Mouse (Mus musculus) forebrain, embryonic 14.5 days (tissue): ENCODE data around the gene Foxb2. TPM values are rescaled to one million over a fixed set of nuclear protein-coding genes. Genes with fewer than 3 reads are reported as not detected.

Source experiments
- ATAC-seq: fragments of 200-750 bp; cut with Nextera tagmentation; 2 replicates; pipeline ENCODE4 v1.8.0; 2017; ENCODE audit warnings: mild to moderate bottlenecking, moderate library complexity
- DNase-seq: peaks from one replicate; pipeline ENCODE4 v3.0.0-alpha.2; 2015; ENCODE audit warnings: low spot score
- H3K27ac ChIP-seq: fragments of 300-500 bp; sonication (generic); 2 replicates; pipeline ENCODE4 v1.5.1; 2014; ENCODE audit warnings: low read depth, mild to moderate bottlenecking, control low read depth, low read length, moderate library complexity
- H3K27me3 ChIP-seq: fragments of 300-500 bp; sonication (generic); replicated peaks from 2 replicates; pipeline ENCODE4 v1.6.1; 2014; ENCODE audit warnings: low read length, control low read depth, mixed read lengths; ENCODE audit not compliant: control insufficient read depth, insufficient read depth
- H3K36me3 ChIP-seq: fragments of 300-500 bp; sonication (generic); 2 replicates; pipeline ENCODE4 v1.6.1; 2014; ENCODE audit warnings: low read length, control low read depth; ENCODE audit not compliant: control insufficient read depth, insufficient read depth
- H3K4me1 ChIP-seq: fragments of 300-500 bp; sonication (generic); 2 replicates; pipeline ENCODE4 v1.6.1; 2014; ENCODE audit warnings: antibody characterized with exemption, low read length, control low read depth; ENCODE audit not compliant: control insufficient read depth, insufficient read depth
- H3K4me2 ChIP-seq: fragments of 300-500 bp; sonication (generic); 2 replicates; pipeline ENCODE4 v1.6.1; 2014; ENCODE audit warnings: mild to moderate bottlenecking, control low read depth, low read length
- H3K4me3 ChIP-seq: fragments of 300-500 bp; sonication (generic); 2 replicates; pipeline ENCODE4 v1.5.1; 2014; ENCODE audit warnings: low read depth, low read length, control low read depth
- H3K9ac ChIP-seq: fragments of 300-500 bp; sonication (generic); 2 replicates; pipeline ENCODE4 v1.6.1; 2014; ENCODE audit warnings: mild to moderate bottlenecking, low read length, control low read depth, moderate library complexity
- H3K9me3 ChIP-seq: fragments of 300-500 bp; sonication (generic); replicated peaks from 2 replicates; pipeline ENCODE4 v1.6.1; 2016; ENCODE audit warnings: low read length, control low read depth, mixed read lengths; ENCODE audit not compliant: control insufficient read depth
- WGBS: fragments of 180-500 bp; shearing (Covaris S2); extraction: QIAGEN DNeasy Blood & Tissue Kit; methylation state at CpG from one replicate; pipeline ENCODE4 v1.1.7; 2014; 5-methylcytosine and 5-hydroxymethylcytosine counted together
- polyA plus RNA-seq: library from polyadenylated mRNA; unstranded; fragments of >200 nt; fragmentation: Nextera tagmentation; extraction: Ambion mirVana; gene quantifications from 2 replicates; pipeline ENCODE4 v1.2.1, GENCODE M21; 2014

Foxb2 gene
- polyA plus RNA-seq, result 0.15 and 0.23 TPM in 2 replicates

- H3K9ac ChIP-seq, result peak within 1 kb of the TSS; percentile 52
- no peaks in the 10 kb centered on the region for H3K36me3 ChIP-seq
- WGBS, result 2% methylated on average over 40 of the region's 40 CpGs
- no peak for ATAC-seq
- peak within 1 kb of the TSS; percentile 91 for H3K4me2 ChIP-seq
- H3K4me3 ChIP-seq, result peak within 1 kb of the TSS; percentile 43
- H3K27ac ChIP-seq, result no peak within 1 kb of the TSS
- peaks cover 24% of the 10 kb centered on the region for H3K4me1 ChIP-seq
- no peaks in the 10 kb centered on the region for H3K9me3 ChIP-seq
- DNase-seq, result peak; percentile 49
- H3K27me3 ChIP-seq, result peaks cover 88% of the 10 kb centered on the region
Observed at GRCm38 (mm10) chr19:16873221-16873861, at the start of gene Foxb2. Gene Foxb2, minus strand, starts transcription at chr19:16873805.

GRCm38 (mm10) chr19:16911507-16911906 is 37.9 kb upstream of the Foxb2 start:
- H3K9me3 ChIP-seq, result no peaks in the 10 kb centered on the region
- no peak overlapping the region for H3K4me2 ChIP-seq
- peak; percentile 77 for DNase-seq
- no peaks in the 10 kb centered on the region for H3K36me3 ChIP-seq
- no peaks in the 10 kb centered on the region for H3K4me1 ChIP-seq
- no peaks in the 10 kb centered on the region for H3K27me3 ChIP-seq
- WGBS, result 42% methylated on average over 5 of the region's 5 CpGs
- H3K4me3 ChIP-seq, result no peak overlapping the region
- H3K9ac ChIP-seq, result no peak overlapping the region
- peak; percentile 62 for ATAC-seq
- no peak overlapping the region for H3K27ac ChIP-seq

- no peak overlapping the region for H3K4me3 ChIP-seq
- no peak for DNase-seq
- 70% methylated on average over 2 of the region's 2 CpGs for WGBS
Observed at GRCm38 (mm10) chr19:16903106-16903505, 29.5 kb upstream of the Foxb2 start.

GRCm38 (mm10) chr19:16899716-16900115 is 26.1 kb upstream of the Foxb2 start:
- no peak overlapping the region for H3K4me2 ChIP-seq
- no peak overlapping the region for H3K27ac ChIP-seq
- DNase-seq (no peak), ATAC-seq (no peak)
- no peaks in the 10 kb centered on the region for H3K9me3 ChIP-seq
- WGBS, result 48% methylated on average over 10 of the region's 10 CpGs
- H3K9ac ChIP-seq, result no peak overlapping the region
- H3K4me1 ChIP-seq, result no peaks in the 10 kb centered on the region
- no peaks in the 10 kb centered on the region for H3K27me3 ChIP-seq
- H3K36me3 ChIP-seq, result no peaks in the 10 kb centered on the region
- H3K4me3 ChIP-seq, result no peak overlapping the region

More at GRCm38 (mm10) chr19:16903106-16903505, 29.5 kb upstream of the Foxb2 start:
- Histone ChIP-seq H3K9ac (no peak overlapping the region), H3K36me3 (no peaks in the 10 kb centered on the region), H3K27me3 (no peaks in the 10 kb centered on the region), H3K4me1 (no peaks in the 10 kb centered on the region), H3K4me2 (no peak overlapping the region), H3K27ac (no peak overlapping the region), H3K9me3 (no peaks in the 10 kb centered on the region)
- no peak for ATAC-seq

GRCm38 (mm10) chr19:16898576-16898975 is 25.0 kb upstream of the Foxb2 start:
- H3K4me2 ChIP-seq, result no peak overlapping the region
- no peak overlapping the region for H3K4me3 ChIP-seq
- no peaks in the 10 kb centered on the region for H3K4me1 ChIP-seq
- H3K9ac ChIP-seq, result no peak overlapping the region
- no peaks in the 10 kb centered on the region for H3K27me3 ChIP-seq
- H3K27ac ChIP-seq, result no peak overlapping the region
- H3K9me3 ChIP-seq, result no peaks in the 10 kb centered on the region
- H3K36me3 ChIP-seq, result no peaks in the 10 kb centered on the region
- ATAC-seq (no peak), DNase-seq (no peak)
- WGBS, result 96% methylated on average over 5 of the region's 5 CpGs

GRCm38 (mm10) chr19:16876458-16876770 is 2.8 kb upstream of the Foxb2 start:
- ATAC-seq (no peak), DNase-seq (no peak)
- WGBS, result under 1% methylated on average over 17 of the region's 17 CpGs
- H3K4me1 ChIP-seq, result peaks cover 24% of the 10 kb centered on the region
- H3K27ac ChIP-seq, result no peak overlapping the region
- H3K9ac ChIP-seq, result no peak overlapping the region
- H3K4me2 ChIP-seq, result peak overlapping the region; percentile 26; the same call in 1 of the 2 replicates
- no peaks in the 10 kb centered on the region for H3K36me3 ChIP-seq
- no peaks in the 10 kb centered on the region for H3K9me3 ChIP-seq
- peak overlapping the region; percentile 10; the same call in 1 of the 2 replicates for H3K4me3 ChIP-seq
- H3K27me3 ChIP-seq, result peaks cover 64% of the 10 kb centered on the region

GRCm38 (mm10) chr19:16875631-16876457 is 2.2 kb upstream of the Foxb2 start:
- Histone ChIP-seq H3K9me3 (no peaks in the 10 kb centered on the region), H3K4me2 (peak overlapping the region; percentile 26; the same call in 1 of the 2 replicates), H3K4me3 (peak overlapping the region; percentile 10; the same call in 1 of the 2 replicates), H3K4me1 (peaks cover 24% of the 10 kb centered on the region), H3K9ac (no peak overlapping the region), H3K27ac (no peak overlapping the region), H3K36me3 (no peaks in the 10 kb centered on the region), H3K27me3 (peaks cover 70% of the 10 kb centered on the region)
- WGBS, result under 1% methylated on average over 34 of the region's 34 CpGs
- no peak for DNase-seq
- no peak for ATAC-seq

GRCm38 (mm10) chr19:16874991-16875540 is 1.5 kb upstream of the Foxb2 start:
- no peak for ATAC-seq
- Histone ChIP-seq H3K4me2 (no peak overlapping the region), H3K9ac (no peak overlapping the region), H3K27ac (no peak overlapping the region), H3K9me3 (no peaks in the 10 kb centered on the region), H3K4me3 (0 out of 2 replicates have a peak overlapping the region, but pooled peaks have one; percentile 43), H3K27me3 (peaks cover 78% of the 10 kb centered on the region), H3K36me3 (no peaks in the 10 kb centered on the region), H3K4me1 (peaks cover 24% of the 10 kb centered on the region)
- 1% methylated on average over 14 of the region's 14 CpGs for WGBS
- DNase-seq, result peak; percentile 13
